In genomic region chr9:22135644-22136390, GRCm38 (mm10) we compare ENCODE assay signal across 8 mouse cellular contexts. TPM values are rescaled to one million over a fixed set of nuclear protein-coding genes. Genes with fewer than 3 reads are reported as not detected.
DNase-seq lines count a peak whose midpoint lies in the region; ATAC-seq and TF ChIP-seq lines count a peak whose summit lies in the region.

TSS of gene Acp5 (minus strand) at chr9:22135711.

- H3K4me1 ChIP-seq in heart, embryonic 12.5 days (replicated peaks): peaks cover 19% of the 10 kb centered on the region
- peaks cover 75% of the 10 kb centered on the region for H3K4me1 ChIP-seq in G1E (ENCODE audit: insufficient read depth, low read depth, low read length)
- peaks cover 13% of the 10 kb centered on the region for H3K4me1 ChIP-seq in embryonic facial prominence, embryonic 15.5 days
- H3K4me1 ChIP-seq in liver, postnatal 0 days (ENCODE audit: insufficient read depth): peaks cover 30% of the 10 kb centered on the region

- peak within 1 kb of the TSS; percentile 55 for H3K27ac ChIP-seq in heart, embryonic 12.5 days (ENCODE audit: poor library complexity, severe bottlenecking)
- no peak within 1 kb of the TSS for H3K27ac ChIP-seq in embryonic facial prominence, embryonic 15.5 days (replicated peaks)
- H3K27ac ChIP-seq in liver, postnatal 0 days (ENCODE audit: low read depth): peak within 1 kb of the TSS; percentile 72

- no peak for TF ChIP-seq CTCF in G1E (IDR thresholded peaks at IDR 0.05; ENCODE audit: low read depth, low read length)
- TF ChIP-seq CTCF in liver, postnatal 0 days (IDR thresholded peaks at IDR 0.05; ENCODE audit: low read depth): no peak

- DNase-seq in heart, adult 18-20 months: no peak
- peak; percentile 75 for DNase-seq in G1E (ENCODE audit: low spot score)
- peak; percentile 70 for DNase-seq in liver, postnatal 0 days
- no peak for DNase-seq in cerebellum, postnatal 10 days
- no peak for DNase-seq in right cerebral cortex, adult 18-20 months
- no peak for DNase-seq in layer of hippocampus, postnatal 10 days (ENCODE audit: low spot score in 2 of 2)

- H3K4me3 ChIP-seq in heart, embryonic 12.5 days: peak within 1 kb of the TSS; percentile 32
- H3K4me3 ChIP-seq in G1E (ENCODE audit: low read depth, low read length): peak within 1 kb of the TSS; percentile 69
- H3K4me3 ChIP-seq in embryonic facial prominence, embryonic 15.5 days (replicated peaks): no peak within 1 kb of the TSS
- H3K4me3 ChIP-seq in liver, postnatal 0 days (ENCODE audit: low read depth, low read length): peak within 1 kb of the TSS; percentile 42

- peak within 1 kb of the TSS; percentile 44 for H3K4me2 ChIP-seq in heart, embryonic 12.5 days
- H3K4me2 ChIP-seq in embryonic facial prominence, embryonic 15.5 days (replicated peaks): no peak within 1 kb of the TSS
- H3K4me2 ChIP-seq in liver, postnatal 0 days (ENCODE audit: low read depth, low read length): peak within 1 kb of the TSS; percentile 90

- H3K36me3 ChIP-seq in heart, embryonic 12.5 days: no peaks in the 10 kb centered on the region
- no peaks in the 10 kb centered on the region for H3K36me3 ChIP-seq in G1E (replicated peaks)
- H3K36me3 ChIP-seq in embryonic facial prominence, embryonic 15.5 days: no peaks in the 10 kb centered on the region
- H3K36me3 ChIP-seq in liver, postnatal 0 days (replicated peaks; ENCODE audit: insufficient read depth, low read length): no peaks in the 10 kb centered on the region

- no peaks in the 10 kb centered on the region for H3K9me3 ChIP-seq in heart, embryonic 12.5 days (replicated peaks)
- H3K9me3 ChIP-seq in G1E (replicated peaks): peaks cover 17% of the 10 kb centered on the region
- no peaks in the 10 kb centered on the region for H3K9me3 ChIP-seq in embryonic facial prominence, embryonic 15.5 days (replicated peaks)
- H3K9me3 ChIP-seq in liver, postnatal 0 days (ENCODE audit: low read length): no peaks in the 10 kb centered on the region

- peak; percentile 74 for ATAC-seq in heart, embryonic 12.5 days (ENCODE audit: insufficient number of reproducible peaks, low FRiP score)
- peak; percentile 77 for ATAC-seq in G1E (ENCODE audit: extremely low read depth, insufficient number of reproducible peaks, low FRiP score, poor library complexity, severe bottlenecking)
- ATAC-seq in embryonic facial prominence, embryonic 15.5 days (ENCODE audit: insufficient number of reproducible peaks, low FRiP score, low TSS enrichment, low read depth): no peak
- peak; percentile 73 for ATAC-seq in liver, postnatal 0 days

- peak; percentile 97 for TF ChIP-seq EP300 in liver, postnatal 0 days (IDR thresholded peaks at IDR 0.05; ENCODE audit: low read depth)

- H3K27me3 ChIP-seq in heart, embryonic 12.5 days (replicated peaks): peaks cover 7% of the 10 kb centered on the region; the same call in 1 of the 2 replicates
- no peaks in the 10 kb centered on the region for H3K27me3 ChIP-seq in G1E (ENCODE audit: insufficient read depth, low read length)
- H3K27me3 ChIP-seq in embryonic facial prominence, embryonic 15.5 days: no peaks in the 10 kb centered on the region
- H3K27me3 ChIP-seq in liver, postnatal 0 days (ENCODE audit: insufficient read depth, low read length): no peaks in the 10 kb centered on the region

- peak within 1 kb of the TSS; percentile 53; the same call in 1 of the 2 replicates for H3K9ac ChIP-seq in heart, embryonic 12.5 days
- no peak within 1 kb of the TSS for H3K9ac ChIP-seq in embryonic facial prominence, embryonic 15.5 days
- H3K9ac ChIP-seq in liver, postnatal 0 days (replicated peaks): peak within 1 kb of the TSS; percentile 60

- 55% methylated on average over 7 of the region's 7 CpGs for WGBS in heart, embryonic 12.5 days
- 68% methylated on average over 7 of the region's 7 CpGs for WGBS in embryonic facial prominence, embryonic 15.5 days
- 50% methylated on average over 7 of the region's 7 CpGs for WGBS in liver, postnatal 0 days (ENCODE audit: insufficient replicate concordance)

RNA-seq across cellular contexts. Expression of gene Acp5, which starts in this region (rescaled TPM):
- polyA plus RNA-seq in heart, embryonic 12.5 days (2016; fragmentation: Nextera tagmentation; extraction: Ambion mirVana): 28.9 and 31.6 TPM in 2 replicates
- 10 to 100 TPM in 1 of 2 experiments, 1 to 10 TPM in 1; 1.9 to 12.3 TPM for total RNA-seq in heart, adult 18-20 months (2021)
- total RNA-seq in G1E (2014; fragmentation: Nextera tagmentation) (17.1 and 24.2 TPM in 2 replicates), G1E (2017) (10.3 and 13.0 TPM in 2 replicates)
- polyA plus RNA-seq in G1E (2012): 27.6 and 28.5 TPM in 2 replicates
- polyA plus RNA-seq in embryonic facial prominence, embryonic 15.5 days (2015; fragmentation: Nextera tagmentation; extraction: Ambion mirVana): 38.1 and 44.7 TPM in 2 replicates
- 102 and 108 TPM in 2 replicates for polyA plus RNA-seq in liver, postnatal 0 days (2015; fragmentation: Nextera tagmentation; extraction: Ambion mirVana)
- under 1 TPM; 0.53 to 0.67 TPM for total RNA-seq in layer of hippocampus, postnatal 10 days (2021)

Comparison
In these comparisons a context has a peak if more than half of its experiments do, and no peak if none do; other contexts are left out.
1. DNase-seq: peak in G1E (single experiment) and liver, postnatal 0 days (single experiment); none in heart, adult 18-20 months (0 of 2), cerebellum, postnatal 10 days (0 of 2), right cerebral cortex, adult 18-20 months (single experiment) and layer of hippocampus, postnatal 10 days (0 of 2).